Mouse (Mus musculus) spleen, adult 2 months (tissue): ENCODE results near the gene Alms1.

Experiments
- CTCF ChIP-seq: fragments of 200-500 bp; IDR thresholded peaks from 2 replicates; pipeline ENCODE4 v1.5.1; 2011; ENCODE audit warnings: mild to moderate bottlenecking, inconsistent platforms; ENCODE audit not compliant: insufficient read depth, insufficient read length, insufficient replicate concordance; ENCODE audit errors: extremely low read depth
- POLR2A ChIP-seq: fragments of 200-500 bp; IDR thresholded peaks from 2 replicates; pipeline ENCODE4 v1.6.1; 2011; ENCODE audit warnings: low read depth, low read length, inconsistent platforms

DNA sequence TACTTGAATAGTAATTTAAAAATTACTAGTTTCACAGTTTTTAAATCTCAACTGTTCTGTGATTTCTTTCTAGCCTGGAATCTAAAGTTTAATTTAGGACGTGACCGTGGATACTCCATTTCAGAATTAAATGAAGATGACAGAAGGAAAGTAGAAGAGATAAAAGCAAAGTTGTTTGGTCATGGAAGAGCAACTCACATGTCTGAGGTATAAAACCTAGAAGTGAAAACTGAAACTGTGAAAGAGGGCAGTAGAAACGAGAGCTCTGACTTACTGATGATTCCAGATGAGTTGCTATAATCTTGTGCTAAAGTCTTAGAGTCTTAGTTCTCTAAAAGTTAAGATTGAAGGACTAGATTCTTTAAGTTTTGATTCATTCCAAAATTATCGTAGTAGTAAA lies 37.2 kb downstream of the Alms1 start:
- no peak for TF ChIP-seq POLR2A
- TF ChIP-seq CTCF = no peak
